Mouse (Mus musculus): ENCODE data around the gene Slx4. TPM values are rescaled to one million over a fixed set of nuclear protein-coding genes. Genes with fewer than 3 reads are reported as not detected.
"Not testable (repeated sequence)": the region's sequence is repeated elsewhere in the genome, so short reads cannot be mapped to it uniquely, and the experiment has no call there.

The Slx4 gene
- polyA plus RNA-seq, 1 experiment, result 16.1 TPM

GRCm38 (mm10) chr16:3976251-3976671 is 27.3 kb downstream of the Slx4 start, which contains the start of gene Nlrc3:
TSS of gene Nlrc3 (minus strand) at chr16:3976632.
- H3K79me3 ChIP-seq (ENCODE audit: low read depth), result no peaks in the 10 kb centered on the region
- TF ChIP-seq MAX (IDR thresholded peaks at IDR 0.05), result no peak
- TF ChIP-seq FOSL1 (IDR thresholded peaks at IDR 0.05; ENCODE audit: insufficient read depth, low read length, poor library complexity, severe bottlenecking), result no peak
- TF ChIP-seq CTCF (IDR thresholded peaks at IDR 0.05; ENCODE audit: control insufficient read depth, insufficient read depth, insufficient read length), result no peak
- TF ChIP-seq USF1 (IDR thresholded peaks at IDR 0.05; ENCODE audit: low read depth), result no peak
- no peak for TF ChIP-seq MYOG (IDR thresholded peaks at IDR 0.05; ENCODE audit: control insufficient read depth, extremely low read depth, insufficient read length)
- no peak for TF ChIP-seq CEBPB (IDR thresholded peaks at IDR 0.05; ENCODE audit: low read depth)
- no peak for TF ChIP-seq MYOD1 (IDR thresholded peaks at IDR 0.05; ENCODE audit: control insufficient read depth, insufficient read length, low read depth)
- no peak within 1 kb of the TSS for H3K4me3 ChIP-seq (ENCODE audit: insufficient read depth, poor library complexity, severe bottlenecking)

GRCm38 (mm10) chr16:3975658-3976057 is 27.9 kb downstream of the Slx4 start:
- no peaks in the 10 kb centered on the region for H3K79me2 ChIP-seq (ENCODE audit: control insufficient read depth, insufficient read depth)
- H3K4me3 ChIP-seq (ENCODE audit: insufficient read depth, poor library complexity, severe bottlenecking), result no peak overlapping the region
- H3K27me3 ChIP-seq (ENCODE audit: control insufficient read depth, insufficient read depth, insufficient read length), result no peaks in the 10 kb centered on the region
- H3K36me3 ChIP-seq (ENCODE audit: control insufficient read depth, insufficient read depth), result peaks cover 16% of the 10 kb centered on the region
- no peak for TF ChIP-seq MAX (IDR thresholded peaks at IDR 0.05)
- TF ChIP-seq USF1 (IDR thresholded peaks at IDR 0.05; ENCODE audit: low read depth), result no peak
- TF ChIP-seq MYOD1 (IDR thresholded peaks at IDR 0.05; ENCODE audit: control insufficient read depth, insufficient read length, low read depth), result no peak
- TF ChIP-seq FOSL1 (IDR thresholded peaks at IDR 0.05; ENCODE audit: insufficient read depth, low read length, poor library complexity, severe bottlenecking), result no peak
- no peak for TF ChIP-seq CTCF (IDR thresholded peaks at IDR 0.05; ENCODE audit: control insufficient read depth, insufficient read depth, insufficient read length)
- no peak for TF ChIP-seq MYOG (IDR thresholded peaks at IDR 0.05; ENCODE audit: control insufficient read depth, extremely low read depth, insufficient read length)
- TF ChIP-seq CEBPB (IDR thresholded peaks at IDR 0.05; ENCODE audit: low read depth), result no peak
- H3ac ChIP-seq (ENCODE audit: control insufficient read depth, insufficient read length, low read depth), result no peak overlapping the region
- no peaks in the 10 kb centered on the region for H3K79me3 ChIP-seq (ENCODE audit: low read depth)

More at GRCm38 (mm10) chr16:3976251-3976671, 27.3 kb downstream of the Slx4 start, which contains the start of gene Nlrc3:
- Histone ChIP-seq H3K27me3 (ENCODE audit: control insufficient read depth, insufficient read depth, insufficient read length) (no peaks in the 10 kb centered on the region), H3ac (ENCODE audit: control insufficient read depth, insufficient read length, low read depth) (no peak within 1 kb of the TSS), H3K36me3 (ENCODE audit: control insufficient read depth, insufficient read depth) (peaks cover 22% of the 10 kb centered on the region), H3K79me2 (ENCODE audit: control insufficient read depth, insufficient read depth) (no peaks in the 10 kb centered on the region)

GRCm38 (mm10) chr16:3974456-3974855 is 29.1 kb downstream of the Slx4 start:
- not testable (repeated sequence) for H3ac ChIP-seq (ENCODE audit: control insufficient read depth, insufficient read length, low read depth); H3K27me3 ChIP-seq (ENCODE audit: control insufficient read depth, insufficient read depth, insufficient read length); H3K79me3 ChIP-seq (ENCODE audit: low read depth); H3K79me2 ChIP-seq (ENCODE audit: control insufficient read depth, insufficient read depth); H3K36me3 ChIP-seq (ENCODE audit: control insufficient read depth, insufficient read depth); H3K4me3 ChIP-seq (ENCODE audit: insufficient read depth, poor library complexity, severe bottlenecking)

DNA sequence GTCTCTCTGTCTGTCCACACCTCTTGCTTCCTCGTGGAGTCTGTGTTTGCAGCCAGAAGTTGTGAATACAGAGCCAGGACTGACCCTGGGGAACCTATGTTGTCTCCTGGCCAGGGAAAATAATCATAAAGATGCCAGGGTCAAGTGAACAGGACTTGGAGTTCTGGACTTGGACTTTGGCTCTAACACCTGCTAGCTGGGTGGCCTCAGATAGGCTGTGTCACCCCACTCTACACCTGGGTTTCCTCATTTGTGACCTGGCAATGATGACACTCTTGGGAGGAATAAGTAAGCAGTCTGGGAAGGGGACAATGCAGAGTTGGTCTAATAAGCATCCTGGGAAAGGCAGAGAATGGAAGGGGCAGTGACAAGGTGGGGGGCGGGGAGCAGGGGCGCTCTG is 38.0 kb downstream of the Slx4 start:
- Histone ChIP-seq H3K27me3 (ENCODE audit: control insufficient read depth, insufficient read depth, insufficient read length) (no peaks in the 10 kb centered on the region), H3K79me3 (ENCODE audit: low read depth) (no peaks in the 10 kb centered on the region), H3ac (ENCODE audit: control insufficient read depth, insufficient read length, low read depth) (no peak overlapping the region), H3K36me3 (ENCODE audit: control insufficient read depth, insufficient read depth) (no peaks in the 10 kb centered on the region), H3K4me3 (ENCODE audit: insufficient read depth, poor library complexity, severe bottlenecking) (no peak overlapping the region), H3K79me2 (ENCODE audit: control insufficient read depth, insufficient read depth) (no peaks in the 10 kb centered on the region)
- TF ChIP-seq CTCF (IDR thresholded peaks at IDR 0.05; ENCODE audit: control insufficient read depth, insufficient read depth, insufficient read length) (no peak), MAX (IDR thresholded peaks at IDR 0.05) (no peak), MYOD1 (IDR thresholded peaks at IDR 0.05; ENCODE audit: control insufficient read depth, insufficient read length, low read depth) (no peak), FOSL1 (IDR thresholded peaks at IDR 0.05; ENCODE audit: insufficient read depth, low read length, poor library complexity, severe bottlenecking) (no peak), USF1 (IDR thresholded peaks at IDR 0.05; ENCODE audit: low read depth) (no peak), CEBPB (IDR thresholded peaks at IDR 0.05; ENCODE audit: low read depth) (no peak), MYOG (IDR thresholded peaks at IDR 0.05; ENCODE audit: control insufficient read depth, extremely low read depth, insufficient read length) (no peak)

GRCm38 (mm10) chr16:3964990-3965389 is 38.6 kb downstream of the Slx4 start:
- TF ChIP-seq MYOG (IDR thresholded peaks at IDR 0.05; ENCODE audit: control insufficient read depth, extremely low read depth, insufficient read length) (no peak), MAX (IDR thresholded peaks at IDR 0.05) (no peak), USF1 (IDR thresholded peaks at IDR 0.05; ENCODE audit: low read depth) (no peak), MYOD1 (IDR thresholded peaks at IDR 0.05; ENCODE audit: control insufficient read depth, insufficient read length, low read depth) (no peak), CTCF (IDR thresholded peaks at IDR 0.05; ENCODE audit: control insufficient read depth, insufficient read depth, insufficient read length) (no peak), CEBPB (IDR thresholded peaks at IDR 0.05; ENCODE audit: low read depth) (no peak), FOSL1 (IDR thresholded peaks at IDR 0.05; ENCODE audit: insufficient read depth, low read length, poor library complexity, severe bottlenecking) (no peak)
- Histone ChIP-seq H3K4me3 (ENCODE audit: insufficient read depth, poor library complexity, severe bottlenecking) (no peak overlapping the region), H3K27me3 (ENCODE audit: control insufficient read depth, insufficient read depth, insufficient read length) (no peaks in the 10 kb centered on the region), H3K36me3 (ENCODE audit: control insufficient read depth, insufficient read depth) (no peaks in the 10 kb centered on the region), H3K79me2 (ENCODE audit: control insufficient read depth, insufficient read depth) (no peaks in the 10 kb centered on the region), H3ac (ENCODE audit: control insufficient read depth, insufficient read length, low read depth) (no peak overlapping the region), H3K79me3 (ENCODE audit: low read depth) (no peaks in the 10 kb centered on the region)

- Histone ChIP-seq H3K79me2 (ENCODE audit: control insufficient read depth, insufficient read depth) (no peaks in the 10 kb centered on the region), H3K79me3 (ENCODE audit: low read depth) (no peaks in the 10 kb centered on the region), H3ac (ENCODE audit: control insufficient read depth, insufficient read length, low read depth) (no peak overlapping the region), H3K36me3 (ENCODE audit: control insufficient read depth, insufficient read depth) (no peaks in the 10 kb centered on the region), H3K27me3 (ENCODE audit: control insufficient read depth, insufficient read depth, insufficient read length) (no peaks in the 10 kb centered on the region), H3K4me3 (ENCODE audit: insufficient read depth, poor library complexity, severe bottlenecking) (no peak overlapping the region)
- no peak for TF ChIP-seq MAX (IDR thresholded peaks at IDR 0.05)
- no peak for TF ChIP-seq FOSL1 (IDR thresholded peaks at IDR 0.05; ENCODE audit: insufficient read depth, low read length, poor library complexity, severe bottlenecking)
Measured at GRCm38 (mm10) chr16:3959261-3959660, 44.3 kb downstream of the Slx4 start.

Data from C2C12 (cell line).